Mouse (Mus musculus): ENCODE results near the gene Atp10a. TPM values are rescaled to one million over a fixed set of nuclear protein-coding genes. Genes with fewer than 3 reads are reported as not detected.
A peak's percentile ranks its signal among the peaks of the same experiment; 100 is the strongest.
"Not testable (repeated sequence)": the region's sequence is repeated elsewhere in the genome, so short reads cannot be mapped to it uniquely, and the experiment has no call there.

Atp10a gene
- polyA plus RNA-seq, 1 experiment from 2014 or later: 4.0 TPM

GRCm38 (mm10) chr7:58824686-58825085, 168.7 kb downstream of the Atp10a start:
- H3K4me1 ChIP-seq: no peaks in the 10 kb centered on the region
- no peak overlapping the region for H3K4me2 ChIP-seq
- no peak overlapping the region for H3K27ac ChIP-seq
- 0 out of 2 replicates have a peak, but pooled peaks cover 8% of the 10 kb centered on the region for H3K36me3 ChIP-seq
- WGBS: 90% methylated on average over 3 of the region's 3 CpGs
- H3K4me3 ChIP-seq (replicated peaks): no peak overlapping the region
- no peak overlapping the region for H3K9ac ChIP-seq
- no peaks in the 10 kb centered on the region for H3K9me3 ChIP-seq
- H3K27me3 ChIP-seq (replicated peaks): no peaks in the 10 kb centered on the region
- no peak for ATAC-seq (ENCODE audit: insufficient read depth, low FRiP score, low read depth)

- Histone ChIP-seq H3K4me3 (replicated peaks) (no peak overlapping the region), H3K27me3 (replicated peaks) (no peaks in the 10 kb centered on the region), H3K9ac (no peak overlapping the region), H3K9me3 (no peaks in the 10 kb centered on the region), H3K4me2 (no peak overlapping the region), H3K4me1 (no peaks in the 10 kb centered on the region), H3K27ac (no peak overlapping the region), H3K36me3 (0 out of 2 replicates have a peak, but pooled peaks cover 8% of the 10 kb centered on the region)
- no peak for ATAC-seq (ENCODE audit: insufficient read depth, low FRiP score, low read depth)
- WGBS: 59% methylated on average over 5 of the region's 5 CpGs
Observed at GRCm38 (mm10) chr7:58829111-58829510, 173.1 kb downstream of the Atp10a start.

- not testable (repeated sequence) for H3K27ac ChIP-seq; H3K4me3 ChIP-seq (replicated peaks); H3K36me3 ChIP-seq; H3K9me3 ChIP-seq; H3K4me1 ChIP-seq; H3K9ac ChIP-seq; ATAC-seq (ENCODE audit: insufficient read depth, low FRiP score, low read depth); H3K27me3 ChIP-seq (replicated peaks); H3K4me2 ChIP-seq
- WGBS: 88% methylated on average over 32 of the region's 32 CpGs
Observed at GRCm38 (mm10) chr7:58836855-58837606, 181.1 kb downstream of the Atp10a start.

GRCm38 (mm10) chr7:58840367-58840766, 184.4 kb downstream of the Atp10a start:
- Histone ChIP-seq H3K9me3 (no peaks in the 10 kb centered on the region), H3K4me2 (no peak overlapping the region), H3K27me3 (replicated peaks) (no peaks in the 10 kb centered on the region), H3K9ac (no peak overlapping the region), H3K4me3 (replicated peaks) (no peak overlapping the region), H3K27ac (no peak overlapping the region), H3K36me3 (no peaks in the 10 kb centered on the region), H3K4me1 (peaks cover 11% of the 10 kb centered on the region; the same call in 1 of the 2 replicates)
- 44% methylated on average over 2 of the region's 2 CpGs for WGBS
- no peak for ATAC-seq (ENCODE audit: insufficient read depth, low FRiP score, low read depth)

- WGBS: 80% methylated on average over 1 of the region's 1 CpGs
- Histone ChIP-seq H3K9ac (no peak overlapping the region), H3K36me3 (no peaks in the 10 kb centered on the region), H3K4me3 (replicated peaks) (no peak overlapping the region), H3K27ac (no peak overlapping the region), H3K9me3 (no peaks in the 10 kb centered on the region), H3K4me2 (no peak overlapping the region), H3K27me3 (replicated peaks) (no peaks in the 10 kb centered on the region), H3K4me1 (peaks cover 11% of the 10 kb centered on the region; the same call in 1 of the 2 replicates)
- no peak for ATAC-seq (ENCODE audit: insufficient read depth, low FRiP score, low read depth)
Observed at GRCm38 (mm10) chr7:58841066-58841465, 185.1 kb downstream of the Atp10a start.

GRCm38 (mm10) chr7:58842818-58843217, 186.9 kb downstream of the Atp10a start:
- H3K36me3 ChIP-seq: no peaks in the 10 kb centered on the region
- ATAC-seq (ENCODE audit: insufficient read depth, low FRiP score, low read depth): peak; percentile 51
- H3K9me3 ChIP-seq: no peaks in the 10 kb centered on the region
- H3K4me3 ChIP-seq (replicated peaks): no peak overlapping the region
- H3K27ac ChIP-seq: peak overlapping the region; percentile 71
- H3K27me3 ChIP-seq (replicated peaks): no peaks in the 10 kb centered on the region
- no peak overlapping the region for H3K9ac ChIP-seq
- peaks cover 11% of the 10 kb centered on the region; the same call in 1 of the 2 replicates for H3K4me1 ChIP-seq
- H3K4me2 ChIP-seq: no peak overlapping the region
- WGBS: 35% methylated on average over 3 of the region's 3 CpGs

- Histone ChIP-seq H3K27ac (peak overlapping the region; percentile 82), H3K27me3 (replicated peaks) (no peaks in the 10 kb centered on the region), H3K9ac (no peak overlapping the region), H3K4me3 (replicated peaks) (peak overlapping the region; percentile 13), H3K4me1 (peaks cover 11% of the 10 kb centered on the region; the same call in 1 of the 2 replicates), H3K36me3 (no peaks in the 10 kb centered on the region), H3K9me3 (no peaks in the 10 kb centered on the region), H3K4me2 (peak overlapping the region; percentile 40)
- WGBS: under 1% methylated on average over 9 of the region's 9 CpGs
- ATAC-seq (ENCODE audit: insufficient read depth, low FRiP score, low read depth): peak; percentile 93
Observed at GRCm38 (mm10) chr7:58843767-58844445, 187.9 kb downstream of the Atp10a start.

GRCm38 (mm10) chr7:58844449-58844848, 188.5 kb downstream of the Atp10a start:
- peak overlapping the region; percentile 82; the same call in 1 of the 2 replicates for H3K27ac ChIP-seq
- WGBS: 33% methylated on average over 4 of the region's 4 CpGs
- no peak for ATAC-seq (ENCODE audit: insufficient read depth, low FRiP score, low read depth)
- H3K9ac ChIP-seq: no peak overlapping the region
- H3K9me3 ChIP-seq: no peaks in the 10 kb centered on the region
- no peaks in the 10 kb centered on the region for H3K27me3 ChIP-seq (replicated peaks)
- peaks cover 11% of the 10 kb centered on the region; the same call in 1 of the 2 replicates for H3K4me1 ChIP-seq
- no peaks in the 10 kb centered on the region for H3K36me3 ChIP-seq
- H3K4me3 ChIP-seq (replicated peaks): peak overlapping the region; percentile 13; the same call in 1 of the 2 replicates
- peak overlapping the region; percentile 40 for H3K4me2 ChIP-seq

GRCm38 (mm10) chr7:58858921-58859320, 203.0 kb downstream of the Atp10a start:
- Histone ChIP-seq H3K9ac (no peak overlapping the region), H3K27me3 (replicated peaks) (no peaks in the 10 kb centered on the region), H3K9me3 (no peaks in the 10 kb centered on the region), H3K36me3 (no peaks in the 10 kb centered on the region), H3K4me1 (no peaks in the 10 kb centered on the region), H3K27ac (no peak overlapping the region), H3K4me3 (replicated peaks) (no peak overlapping the region), H3K4me2 (no peak overlapping the region)
- WGBS: 78% methylated on average over 4 of the region's 4 CpGs
- no peak for ATAC-seq (ENCODE audit: insufficient read depth, low FRiP score, low read depth)

- H3K9ac ChIP-seq: no peak overlapping the region
- WGBS: 79% methylated on average over 3 of the region's 3 CpGs
- ATAC-seq (ENCODE audit: insufficient read depth, low FRiP score, low read depth): no peak
Observed at GRCm38 (mm10) chr7:58863174-58863573, 207.2 kb downstream of the Atp10a start.

GRCm38 (mm10) chr7:58866865-58867614, 211.1 kb downstream of the Atp10a start:
- H3K9ac ChIP-seq: no peak overlapping the region
- H3K9me3 ChIP-seq: no peaks in the 10 kb centered on the region
- H3K27me3 ChIP-seq (replicated peaks): no peaks in the 10 kb centered on the region
- ATAC-seq (ENCODE audit: insufficient read depth, low FRiP score, low read depth): no peak
- H3K36me3 ChIP-seq: no peaks in the 10 kb centered on the region
- WGBS: 60% methylated on average over 4 of the region's 4 CpGs
- no peaks in the 10 kb centered on the region for H3K4me1 ChIP-seq
- no peak overlapping the region for H3K4me3 ChIP-seq (replicated peaks)
- no peak overlapping the region for H3K4me2 ChIP-seq
- no peak overlapping the region for H3K27ac ChIP-seq

More at GRCm38 (mm10) chr7:58863174-58863573, 207.2 kb downstream of the Atp10a start:
- Histone ChIP-seq H3K36me3 (no peaks in the 10 kb centered on the region), H3K4me1 (no peaks in the 10 kb centered on the region), H3K4me3 (replicated peaks) (no peak overlapping the region), H3K27me3 (replicated peaks) (no peaks in the 10 kb centered on the region), H3K27ac (no peak overlapping the region), H3K9me3 (no peaks in the 10 kb centered on the region), H3K4me2 (no peak overlapping the region)

Measured in stomach, embryonic 15.5 days (tissue).